Mouse (Mus musculus) midbrain, embryonic 11.5 days (tissue): Measurements from ENCODE around the gene Pjvk. TPM values are rescaled to one million over a fixed set of nuclear protein-coding genes. Genes with fewer than 3 reads are reported as not detected.

Experiments
- ATAC-seq: fragments of 200-750 bp; cut with Nextera tagmentation; 2 replicates; pipeline ENCODE4 v1.8.0; 2017; ENCODE audit warnings: moderate TSS enrichment, moderate library complexity; ENCODE audit not compliant: low FRiP score
- DNase-seq: peaks from one replicate; pipeline ENCODE4 v3.0.0; 2015; ENCODE audit warnings: low spot score; ENCODE audit errors: missing footprints
- H3K27ac ChIP-seq: fragments of 300-500 bp; sonication (generic); 2 replicates; pipeline ENCODE4 v1.5.1; 2014; ENCODE audit warnings: low read depth, low read length
- H3K27me3 ChIP-seq: fragments of 300-500 bp; sonication (generic); 2 replicates; pipeline ENCODE4 v1.6.1; 2014; ENCODE audit warnings: mild to moderate bottlenecking, low read length, moderate library complexity, mixed read lengths; ENCODE audit not compliant: control insufficient read depth, insufficient read depth
- H3K36me3 ChIP-seq: fragments of 300-500 bp; sonication (generic); 2 replicates; pipeline ENCODE4 v1.6.1; 2014; ENCODE audit warnings: mild to moderate bottlenecking, low read length, moderate library complexity, mixed read lengths; ENCODE audit not compliant: control insufficient read depth, insufficient read depth
- H3K4me1 ChIP-seq: fragments of 300-500 bp; sonication (generic); 2 replicates; pipeline ENCODE4 v1.6.1; 2014; ENCODE audit warnings: low read length; ENCODE audit not compliant: control insufficient read depth, insufficient read depth
- H3K4me2 ChIP-seq: fragments of 300-500 bp; sonication (generic); 2 replicates; pipeline ENCODE4 v1.6.1; 2014; ENCODE audit warnings: mild to moderate bottlenecking, moderate library complexity
- H3K4me3 ChIP-seq: fragments of 300-500 bp; sonication (generic); 2 replicates; pipeline ENCODE4 v1.5.1; 2014; ENCODE audit warnings: low read depth, low read length
- H3K9ac ChIP-seq: fragments of 300-500 bp; sonication (generic); 2 replicates; pipeline ENCODE4 v1.6.1; 2014; ENCODE audit warnings: low read length
- H3K9me3 ChIP-seq: fragments of 300-500 bp; sonication (generic); 2 replicates; pipeline ENCODE4 v1.6.1; 2016; ENCODE audit warnings: low read length; ENCODE audit not compliant: control insufficient read depth
- WGBS: fragments of 180-500 bp; shearing (Covaris S2); extraction: QIAGEN DNeasy Blood & Tissue Kit; methylation state at CpG from one replicate; pipeline ENCODE4 v1.1.7; 2014; 5-methylcytosine and 5-hydroxymethylcytosine counted together
- polyA plus RNA-seq: library from polyadenylated mRNA; unstranded; fragments of >200 nt; fragmentation: Nextera tagmentation; extraction: Ambion mirVana; gene quantifications from 2 replicates; pipeline ENCODE4 v1.2.1, GENCODE M21; 2014

Gene Pjvk
- polyA plus RNA-seq, 1 experiment from 2014 or later: 0.55 TPM

DNA sequence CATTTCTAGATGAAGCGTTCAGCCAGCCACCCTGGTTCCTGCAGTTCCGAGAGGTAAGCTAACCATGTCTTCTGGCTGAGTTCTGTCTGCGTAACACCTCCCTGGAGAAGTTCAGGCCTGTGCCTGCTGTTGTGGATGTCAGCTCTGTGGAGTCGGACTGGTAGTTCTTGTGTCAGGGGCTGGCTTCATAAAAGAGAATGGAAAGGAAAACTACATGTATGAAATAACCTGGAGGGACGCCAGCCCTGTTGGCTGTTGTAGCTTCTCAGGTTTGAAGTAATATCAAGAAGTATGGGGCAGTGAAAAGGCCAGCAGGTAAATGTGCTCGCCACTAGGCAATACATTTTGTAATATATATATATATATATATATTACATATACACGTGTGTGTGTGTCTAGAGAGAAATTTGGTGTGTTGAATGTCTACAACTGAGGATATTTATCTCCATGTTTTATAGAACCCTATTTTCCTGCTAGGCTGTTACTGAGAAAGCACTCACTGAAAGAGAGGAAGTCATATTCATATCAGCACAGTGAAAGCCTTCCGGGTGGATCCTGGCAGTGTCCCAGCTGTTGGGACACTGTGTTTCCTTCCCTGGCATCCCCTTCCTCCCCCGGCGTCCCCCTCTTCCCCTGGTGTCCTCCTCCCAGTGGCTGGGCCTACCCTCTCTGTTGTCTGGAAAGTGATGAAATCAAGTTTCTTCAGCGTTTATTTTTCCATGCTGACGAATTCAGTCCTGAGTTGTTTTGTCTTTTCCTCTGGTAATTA is 42.3 kb downstream of the Pjvk start:
- Histone ChIP-seq H3K27me3 (no peaks in the 10 kb centered on the region), H3K4me2 (no peak overlapping the region), H3K4me3 (no peak overlapping the region), H3K36me3 (peaks cover 13% of the 10 kb centered on the region; the same call in 1 of the 2 replicates), H3K9ac (no peak overlapping the region), H3K4me1 (no peaks in the 10 kb centered on the region), H3K9me3 (no peaks in the 10 kb centered on the region), H3K27ac (no peak overlapping the region)
- DNase-seq (no peak), ATAC-seq (no peak)
- 90% methylated on average over 12 of the region's 12 CpGs for WGBS

DNA sequence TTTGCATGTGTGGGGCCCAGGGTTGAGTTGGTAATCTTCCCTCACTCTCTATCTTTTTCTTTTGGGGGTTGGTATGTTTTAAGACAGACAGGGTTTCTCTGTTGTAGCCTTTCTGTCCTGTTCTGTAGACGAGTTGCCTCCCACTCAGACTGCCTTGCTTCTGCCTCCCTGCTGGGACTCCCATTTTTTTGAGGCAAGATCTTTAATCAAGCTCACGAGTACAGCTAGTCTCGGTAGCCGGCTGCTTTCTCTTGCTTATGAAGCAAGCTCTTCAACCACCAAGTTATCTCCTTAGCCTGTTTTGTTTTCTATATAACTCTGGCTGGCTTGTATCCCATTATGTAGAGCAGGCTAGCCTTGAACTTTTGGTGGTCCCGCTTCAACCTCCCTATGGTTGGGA is 45.5 kb downstream of the Pjvk start:
- H3K9me3 ChIP-seq: no peaks in the 10 kb centered on the region
- H3K27me3 ChIP-seq: no peaks in the 10 kb centered on the region
- no peak overlapping the region for H3K4me3 ChIP-seq
- no peaks in the 10 kb centered on the region for H3K4me1 ChIP-seq
- 91% methylated on average over 5 of the region's 5 CpGs for WGBS
- H3K36me3 ChIP-seq: peaks cover 9% of the 10 kb centered on the region; the same call in 1 of the 2 replicates
- peak; percentile 62 for DNase-seq
- H3K9ac ChIP-seq: no peak overlapping the region
- no peak overlapping the region for H3K27ac ChIP-seq
- no peak overlapping the region for H3K4me2 ChIP-seq
- no peak for ATAC-seq

DNA sequence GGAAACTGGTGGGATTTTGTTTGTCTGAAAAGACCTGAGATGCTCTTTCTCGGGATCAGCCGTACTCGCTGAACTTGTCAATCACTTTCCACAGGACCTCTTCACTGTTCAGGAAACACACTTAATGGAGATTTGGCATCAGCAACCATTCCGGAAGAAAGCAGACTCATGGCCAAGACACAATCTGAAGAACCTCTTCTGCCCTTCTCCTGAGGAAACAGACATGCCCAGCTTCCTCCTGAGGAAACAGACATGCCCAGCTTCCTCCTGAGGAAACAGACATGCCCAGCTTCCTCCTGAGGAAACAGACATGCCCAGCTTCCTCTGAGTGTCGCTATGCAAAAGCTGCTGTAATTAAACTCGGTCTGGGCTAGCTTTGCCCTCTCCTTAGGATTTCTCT is 47.0 kb downstream of the Pjvk start:
- 90% methylated on average over 6 of the region's 6 CpGs for WGBS
- H3K4me2 ChIP-seq: no peak overlapping the region
- ATAC-seq (no peak), DNase-seq (no peak)
- H3K4me3 ChIP-seq: no peak overlapping the region
- no peak overlapping the region for H3K9ac ChIP-seq
- no peak overlapping the region for H3K27ac ChIP-seq
- H3K9me3 ChIP-seq: no peaks in the 10 kb centered on the region
- no peaks in the 10 kb centered on the region for H3K27me3 ChIP-seq
- no peaks in the 10 kb centered on the region for H3K4me1 ChIP-seq
- H3K36me3 ChIP-seq: peaks cover 9% of the 10 kb centered on the region; the same call in 1 of the 2 replicates

DNA sequence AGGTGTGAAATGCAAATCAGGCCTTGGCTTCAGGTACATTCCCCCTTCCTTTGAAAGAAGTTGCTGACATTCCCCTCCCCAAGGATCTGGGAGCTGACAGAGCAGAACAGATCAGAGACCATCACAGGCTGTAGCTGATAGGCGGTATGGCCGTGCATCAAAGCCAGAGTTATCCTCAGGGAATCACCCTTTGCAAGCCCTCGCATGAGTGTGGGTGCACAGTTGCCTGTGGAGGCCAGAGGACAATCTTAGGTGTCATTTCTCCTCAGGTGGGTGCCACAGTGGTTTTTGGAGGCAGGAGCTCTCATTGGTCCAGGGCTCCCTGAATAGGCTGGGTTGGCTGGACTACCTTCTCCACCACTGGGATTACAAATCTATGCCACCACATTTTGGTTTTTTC is 53.9 kb downstream of the Pjvk start:
- H3K9ac ChIP-seq: no peak overlapping the region
- no peak overlapping the region for H3K27ac ChIP-seq
- H3K36me3 ChIP-seq: no peaks in the 10 kb centered on the region
- H3K9me3 ChIP-seq: no peaks in the 10 kb centered on the region
- no peak for DNase-seq
- H3K4me1 ChIP-seq: no peaks in the 10 kb centered on the region
- H3K27me3 ChIP-seq: no peaks in the 10 kb centered on the region
- WGBS: 93% methylated on average over 3 of the region's 3 CpGs
- ATAC-seq: no peak
- no peak overlapping the region for H3K4me3 ChIP-seq
- no peak overlapping the region for H3K4me2 ChIP-seq

DNA sequence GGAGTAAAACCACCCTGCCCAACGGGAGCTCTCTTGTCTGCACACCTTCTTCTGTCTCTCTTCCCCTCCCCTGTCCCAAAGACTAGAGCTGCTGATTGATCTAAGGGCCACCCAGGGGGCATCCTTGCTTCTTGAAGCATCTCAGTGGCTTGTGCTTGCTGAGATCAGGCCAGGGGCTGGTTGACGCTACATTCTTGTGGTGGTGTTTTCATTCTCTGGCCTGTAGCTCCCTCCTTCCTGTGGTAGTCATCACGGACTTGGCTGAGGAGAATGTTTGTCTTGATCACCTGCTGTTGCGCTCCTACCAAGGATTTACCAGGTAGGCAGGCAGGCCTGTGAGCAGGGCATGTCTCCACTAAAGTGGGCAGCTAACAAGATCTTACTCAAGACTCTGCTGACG is 54.5 kb downstream of the Pjvk start:
- Histone ChIP-seq H3K27me3 (no peaks in the 10 kb centered on the region), H3K4me3 (no peak overlapping the region), H3K9ac (no peak overlapping the region), H3K27ac (no peak overlapping the region), H3K36me3 (no peaks in the 10 kb centered on the region), H3K4me1 (no peaks in the 10 kb centered on the region), H3K4me2 (no peak overlapping the region), H3K9me3 (no peaks in the 10 kb centered on the region)
- ATAC-seq: no peak
- no peak for DNase-seq
- 86% methylated on average over 5 of the region's 5 CpGs for WGBS

DNA sequence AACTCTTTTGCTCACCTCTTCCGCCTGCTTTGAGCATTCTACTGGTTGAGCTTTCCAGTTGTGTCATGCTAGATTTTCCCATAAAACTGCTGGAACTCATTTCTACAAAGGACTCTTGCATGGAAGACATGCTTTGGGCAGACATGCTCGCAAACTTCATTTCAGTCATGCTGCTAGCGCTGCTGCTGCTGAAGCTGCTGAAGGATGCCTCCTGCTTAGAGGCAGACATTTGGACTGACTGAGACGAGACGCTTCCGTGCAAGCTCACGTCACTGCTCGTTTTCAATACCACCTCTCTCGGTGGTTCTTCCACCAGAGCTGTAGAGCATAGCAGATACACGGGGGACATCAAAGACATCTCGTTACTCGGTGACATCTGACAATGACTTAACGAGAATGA is 57.4 kb downstream of the Pjvk start:
- WGBS: 94% methylated on average over 13 of the region's 13 CpGs
- H3K27me3 ChIP-seq: no peaks in the 10 kb centered on the region
- H3K4me3 ChIP-seq: no peak overlapping the region
- H3K36me3 ChIP-seq: no peaks in the 10 kb centered on the region
- H3K4me1 ChIP-seq: no peaks in the 10 kb centered on the region
- ATAC-seq (no peak), DNase-seq (no peak)
- no peak overlapping the region for H3K27ac ChIP-seq
- no peak overlapping the region for H3K4me2 ChIP-seq
- H3K9ac ChIP-seq: no peak overlapping the region
- H3K9me3 ChIP-seq: peaks cover 2% of the 10 kb centered on the region; the same call in 1 of the 2 replicates

Other genes with a start within 250 kb of the Pjvk start
- 10.9 and 11.1 TPM in 2 replicates for gene Osbpl6, start 242.0 kb upstream of the Pjvk start, polyA plus RNA-seq
- gene Prkra, start 461 bp upstream of the Pjvk start, polyA plus RNA-seq: 90.9 and 106 TPM in 2 replicates
- 18.2 and 20.3 TPM in 2 replicates for gene Fkbp7, start 24.6 kb downstream of the Pjvk start, polyA plus RNA-seq
- 11.7 and 12.9 TPM in 2 replicates for gene Plekha3, start 26.8 kb downstream of the Pjvk start, polyA plus RNA-seq